Mouse (Mus musculus): Measurements from ENCODE around the gene Trim80. TPM values are rescaled to one million over a fixed set of nuclear protein-coding genes. Genes with fewer than 3 reads are reported as not detected.

Gene Trim80
- polyA plus RNA-seq, 1 experiment from 2014 or later = 0.49 TPM

GRCm38 (mm10) chr11:115435596-115436337 lies 4.6 kb upstream of the Trim80 start:
- Histone ChIP-seq H3K27me3 (replicated peaks) (no peaks in the 10 kb centered on the region), H3K36me3 (peaks cover 9% of the 10 kb centered on the region), H3K4me3 (replicated peaks) (peak overlapping the region; percentile 10), H3K9me3 (no peaks in the 10 kb centered on the region), H3K4me2 (replicated peaks) (peak overlapping the region; percentile 68), H3K27ac (no peak overlapping the region), H3K9ac (peak overlapping the region; percentile 43), H3K4me1 (replicated peaks) (peaks cover 11% of the 10 kb centered on the region)
- 7% methylated on average over 31 of the region's 31 CpGs for whole genome bisulfite sequencing
- peak; percentile 53; the same call in 1 of the 2 replicates for ATAC-seq

- H3K4me2 ChIP-seq (replicated peaks) = no peak overlapping the region
These were observed 2.7 kb upstream of the Trim80 start for GRCm38 (mm10) chr11:115437571-115438122.

GRCm38 (mm10) chr11:115439326-115439725 lies 1.0 kb upstream of the Trim80 start:
- Histone ChIP-seq H3K9me3 (no peaks in the 10 kb centered on the region), H3K4me3 (replicated peaks) (no peak overlapping the region), H3K4me2 (replicated peaks) (no peak overlapping the region), H3K27ac (no peak overlapping the region), H3K9ac (no peak overlapping the region), H3K36me3 (no peaks in the 10 kb centered on the region), H3K27me3 (replicated peaks) (no peaks in the 10 kb centered on the region), H3K4me1 (replicated peaks) (peaks cover 11% of the 10 kb centered on the region)
- no peak for ATAC-seq
- 81% methylated on average over 3 of the region's 3 CpGs for WGBS

More at GRCm38 (mm10) chr11:115437571-115438122, 2.7 kb upstream of the Trim80 start:
- Histone ChIP-seq H3K36me3 (no peaks in the 10 kb centered on the region), H3K4me3 (replicated peaks) (no peak overlapping the region), H3K4me1 (replicated peaks) (peaks cover 11% of the 10 kb centered on the region), H3K9me3 (no peaks in the 10 kb centered on the region), H3K27me3 (replicated peaks) (no peaks in the 10 kb centered on the region), H3K27ac (no peak overlapping the region), H3K9ac (no peak overlapping the region)
- no peak for ATAC-seq
- 68% methylated on average over 5 of the region's 5 CpGs for WGBS

- Histone ChIP-seq H3K36me3 (no peaks in the 10 kb centered on the region), H3K9ac (no peak overlapping the region), H3K27ac (no peak overlapping the region), H3K4me2 (replicated peaks) (no peak overlapping the region), H3K4me3 (replicated peaks) (no peak overlapping the region), H3K27me3 (replicated peaks) (no peaks in the 10 kb centered on the region), H3K4me1 (replicated peaks) (0 out of 2 replicates have a peak, but pooled peaks cover under 1% of the 10 kb centered on the region), H3K9me3 (no peaks in the 10 kb centered on the region)
- WGBS = 53% methylated on average over 15 of the region's 15 CpGs
- no peak for ATAC-seq
These were observed 1.1 kb downstream of the Trim80 start for GRCm38 (mm10) chr11:115441417-115441816.

GRCm38 (mm10) chr11:115446906-115447305 lies 6.6 kb downstream of the Trim80 start:
- WGBS = 32% methylated on average over 3 of the region's 3 CpGs
- no peak for ATAC-seq
- Histone ChIP-seq H3K27me3 (replicated peaks) (no peaks in the 10 kb centered on the region), H3K27ac (peak overlapping the region; percentile 56; the same call in 1 of the 2 replicates), H3K4me2 (replicated peaks) (peak overlapping the region; percentile 30), H3K9ac (peak overlapping the region; percentile 26), H3K9me3 (no peaks in the 10 kb centered on the region), H3K4me1 (replicated peaks) (peaks cover 25% of the 10 kb centered on the region), H3K4me3 (replicated peaks) (no peak overlapping the region), H3K36me3 (no peaks in the 10 kb centered on the region)

- Histone ChIP-seq H3K9me3 (no peaks in the 10 kb centered on the region), H3K27ac (peak overlapping the region; percentile 71; the same call in 1 of the 2 replicates)
- ATAC-seq = 0 out of 2 replicates have a peak, but pooled peaks have one; percentile 4
These were observed 7.1 kb downstream of the Trim80 start for GRCm38 (mm10) chr11:115447321-115447885.

GRCm38 (mm10) chr11:115448075-115448474 lies 7.7 kb downstream of the Trim80 start:
- Histone ChIP-seq H3K27me3 (replicated peaks) (no peaks in the 10 kb centered on the region), H3K4me3 (replicated peaks) (no peak overlapping the region), H3K9me3 (no peaks in the 10 kb centered on the region), H3K36me3 (no peaks in the 10 kb centered on the region), H3K4me2 (replicated peaks) (peak overlapping the region; percentile 30; the same call in 1 of the 2 replicates), H3K9ac (no peak overlapping the region), H3K4me1 (replicated peaks) (peaks cover 25% of the 10 kb centered on the region), H3K27ac (peak overlapping the region; percentile 71)
- 80% methylated on average over 16 of the region's 16 CpGs for WGBS
- peak; percentile 48 for ATAC-seq

More at GRCm38 (mm10) chr11:115447321-115447885, 7.1 kb downstream of the Trim80 start:
- WGBS = 74% methylated on average over 11 of the region's 11 CpGs
- Histone ChIP-seq H3K27me3 (replicated peaks) (no peaks in the 10 kb centered on the region), H3K4me3 (replicated peaks) (no peak overlapping the region), H3K4me1 (replicated peaks) (peaks cover 25% of the 10 kb centered on the region), H3K4me2 (replicated peaks) (peak overlapping the region; percentile 30; the same call in 1 of the 2 replicates), H3K9ac (no peak overlapping the region), H3K36me3 (no peaks in the 10 kb centered on the region)

GRCm38 (mm10) chr11:115448998-115449397 lies 8.7 kb downstream of the Trim80 start:
- no peaks in the 10 kb centered on the region for H3K36me3 ChIP-seq
- peaks cover 31% of the 10 kb centered on the region for H3K4me1 ChIP-seq (replicated peaks)
- H3K9me3 ChIP-seq = no peaks in the 10 kb centered on the region
- peak overlapping the region; percentile 71 for H3K27ac ChIP-seq
- ATAC-seq = peak; percentile 49
- no peaks in the 10 kb centered on the region for H3K27me3 ChIP-seq (replicated peaks)
- H3K4me2 ChIP-seq (replicated peaks) = peak overlapping the region; percentile 37
- WGBS = 49% methylated on average over 7 of the region's 7 CpGs
- no peak overlapping the region for H3K4me3 ChIP-seq (replicated peaks)
- H3K9ac ChIP-seq = no peak overlapping the region

GRCm38 (mm10) chr11:115450176-115450575 lies 9.8 kb downstream of the Trim80 start:
- Histone ChIP-seq H3K4me1 (replicated peaks) (peaks cover 31% of the 10 kb centered on the region), H3K4me3 (replicated peaks) (no peak overlapping the region), H3K4me2 (replicated peaks) (no peak overlapping the region), H3K9ac (no peak overlapping the region), H3K9me3 (no peaks in the 10 kb centered on the region), H3K27me3 (replicated peaks) (no peaks in the 10 kb centered on the region), H3K27ac (peak overlapping the region; percentile 71), H3K36me3 (no peaks in the 10 kb centered on the region)
- 57% methylated on average over 7 of the region's 7 CpGs for WGBS
- ATAC-seq = peak; percentile 74

- no peak for ATAC-seq
- no peaks in the 10 kb centered on the region for H3K27me3 ChIP-seq (replicated peaks)
- H3K4me1 ChIP-seq (replicated peaks) = peaks cover 35% of the 10 kb centered on the region
- no peak overlapping the region for H3K9ac ChIP-seq
- H3K9me3 ChIP-seq = no peaks in the 10 kb centered on the region
- H3K27ac ChIP-seq = no peak overlapping the region
- no peaks in the 10 kb centered on the region for H3K36me3 ChIP-seq
- no peak overlapping the region for H3K4me2 ChIP-seq (replicated peaks)
- 84% methylated on average over 8 of the region's 8 CpGs for WGBS
- no peak overlapping the region for H3K4me3 ChIP-seq (replicated peaks)
These were observed 11.5 kb downstream of the Trim80 start for GRCm38 (mm10) chr11:115451781-115452241.

GRCm38 (mm10) chr11:115452281-115452860 lies 12.0 kb downstream of the Trim80 start:
- 80% methylated on average over 7 of the region's 7 CpGs for WGBS
- H3K4me2 ChIP-seq (replicated peaks) = no peak overlapping the region
- no peak for ATAC-seq

GRCm38 (mm10) chr11:115453306-115453705 lies 13.0 kb downstream of the Trim80 start:
- ATAC-seq = no peak
- H3K4me3 ChIP-seq (replicated peaks) = no peak overlapping the region
- H3K27me3 ChIP-seq (replicated peaks) = no peaks in the 10 kb centered on the region
- no peak overlapping the region for H3K27ac ChIP-seq
- H3K4me2 ChIP-seq (replicated peaks) = no peak overlapping the region
- H3K4me1 ChIP-seq (replicated peaks) = peaks cover 25% of the 10 kb centered on the region
- 70% methylated on average over 4 of the region's 4 CpGs for WGBS
- H3K36me3 ChIP-seq = no peaks in the 10 kb centered on the region
- no peak overlapping the region for H3K9ac ChIP-seq
- no peaks in the 10 kb centered on the region for H3K9me3 ChIP-seq

More at GRCm38 (mm10) chr11:115452281-115452860, 12.0 kb downstream of the Trim80 start:
- no peaks in the 10 kb centered on the region for H3K9me3 ChIP-seq
- H3K9ac ChIP-seq = no peak overlapping the region
- H3K27me3 ChIP-seq (replicated peaks) = no peaks in the 10 kb centered on the region
- no peaks in the 10 kb centered on the region for H3K36me3 ChIP-seq
- H3K4me1 ChIP-seq (replicated peaks) = peaks cover 33% of the 10 kb centered on the region
- no peak overlapping the region for H3K27ac ChIP-seq
- H3K4me3 ChIP-seq (replicated peaks) = no peak overlapping the region
